Mouse (Mus musculus): ENCODE data around the gene Gm28051.

DNA sequence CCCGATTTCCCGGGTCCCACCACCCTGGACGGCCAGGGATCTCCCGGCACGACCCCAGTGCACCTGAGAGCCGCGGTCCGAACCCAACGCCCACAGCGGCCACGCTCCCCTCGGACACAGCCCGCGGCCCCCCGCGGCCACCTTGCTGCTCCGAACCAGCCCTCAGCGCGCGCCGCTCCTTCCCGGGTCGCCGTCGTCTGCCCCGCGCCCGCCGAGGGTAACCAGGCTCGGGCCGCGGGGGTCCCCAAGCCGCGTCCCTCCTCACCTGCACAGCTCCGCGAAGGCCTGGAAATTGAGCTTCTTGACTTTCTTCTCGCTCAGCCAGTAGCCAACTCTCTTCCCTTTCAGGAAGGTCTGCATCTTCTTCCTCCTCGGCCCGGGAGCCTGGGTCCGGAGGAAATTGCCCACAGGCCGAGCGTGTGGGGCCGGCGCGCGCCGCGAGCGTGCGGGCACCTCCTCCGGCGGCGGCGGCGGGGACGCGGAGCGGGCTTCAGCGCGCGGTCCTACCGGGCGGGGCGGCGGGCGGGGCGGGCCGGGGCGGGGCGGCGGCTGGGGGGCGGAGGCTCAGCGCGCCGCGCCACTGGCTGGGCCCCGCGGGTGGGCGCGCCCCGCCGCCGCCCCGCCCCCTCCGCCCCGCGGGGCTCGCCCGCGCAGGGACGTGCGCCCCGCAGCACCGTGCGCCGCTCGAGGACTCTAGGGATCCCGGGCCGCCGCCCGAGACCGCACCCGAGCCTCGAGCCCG lies 52.9 kb downstream of the Gm28051 start, which contains the start of gene Itpk1:
- TF ChIP-seq GATA1 (IDR thresholded peaks at IDR 0.05; ENCODE audit: borderline replicate concordance, low read length), result no peak
- no peak for TF ChIP-seq FLI1 (IDR thresholded peaks at IDR 0.05; ENCODE audit: low read length)
